Mouse (Mus musculus): Measurements from ENCODE around the gene Hcn4.

Hcn4 gene

GRCm38 (mm10) chr9:58823139-58823917, at the start of gene Hcn4:
Hcn4 (plus strand) TSS chr9:58823412.
- no peak for DNase-seq (ENCODE audit: low read depth, low spot score)

DNA sequence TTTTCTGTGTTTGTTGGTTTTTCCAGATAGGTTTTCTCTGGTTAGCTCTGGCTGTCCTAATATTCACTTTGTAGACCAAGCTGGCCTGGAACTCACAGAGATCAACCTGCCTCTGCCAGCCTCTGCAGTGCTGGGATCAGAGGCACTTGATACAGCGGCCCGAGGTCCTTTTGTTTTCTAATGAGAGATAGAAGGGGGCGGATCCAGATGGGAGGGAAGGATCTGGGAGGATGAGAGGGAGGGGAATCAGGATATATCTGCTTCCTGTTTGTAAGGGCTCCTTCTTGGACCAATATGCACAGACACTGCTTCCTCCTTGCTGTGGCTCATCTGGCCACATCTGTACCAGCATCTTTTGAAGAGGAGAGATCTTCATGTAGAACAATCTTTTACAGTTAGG, 48.5 kb upstream of the Hcn4 start:
- no peak for DNase-seq (ENCODE audit: low read depth, low spot score)

DNA sequence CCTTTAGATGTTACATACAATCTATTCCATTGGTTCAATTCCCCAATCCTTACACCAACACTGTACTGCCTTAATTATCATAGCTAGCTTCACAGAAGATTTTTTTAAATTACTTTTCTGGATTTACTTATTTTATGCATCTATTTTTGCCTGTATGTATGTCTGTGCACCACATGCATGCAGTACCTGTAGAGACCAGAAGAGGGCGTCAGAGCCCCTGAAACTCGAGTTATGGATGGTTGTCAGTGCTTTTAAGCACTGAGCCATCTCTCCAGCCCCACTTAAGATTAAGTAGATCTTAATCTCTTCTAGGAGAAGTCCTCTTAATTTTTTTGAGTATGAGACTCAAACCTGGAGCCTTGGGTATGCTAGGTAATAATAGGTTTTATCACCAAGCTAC, 47.8 kb upstream of the Hcn4 start:
- no peak for DNase-seq (ENCODE audit: low read depth, low spot score)

GRCm38 (mm10) chr9:58789476-58789875, 33.7 kb upstream of the Hcn4 start:
- DNase-seq (ENCODE audit: low read depth, low spot score), result no peak

DNA sequence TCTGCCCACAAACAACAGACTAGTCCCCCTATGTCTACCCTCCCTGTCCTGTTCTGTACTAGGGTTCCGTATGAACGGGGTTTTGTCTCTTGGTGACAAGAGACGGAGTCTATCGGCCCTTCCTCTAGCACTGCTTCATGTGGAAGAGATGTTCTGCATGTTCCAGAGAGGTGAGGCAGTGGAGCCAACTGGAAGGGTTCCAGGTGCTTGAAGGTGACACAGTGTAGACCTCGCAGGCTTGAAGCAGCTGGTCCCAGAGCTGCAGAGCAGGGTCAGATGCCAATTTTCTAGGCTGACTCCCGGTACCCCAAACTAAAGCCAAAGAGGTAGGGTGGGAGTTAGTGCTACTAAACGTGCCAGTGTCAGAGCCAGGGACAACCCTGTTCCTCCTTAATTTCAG, 25.1 kb upstream of the Hcn4 start:
- no peak for DNase-seq (ENCODE audit: low read depth, low spot score)

DNA sequence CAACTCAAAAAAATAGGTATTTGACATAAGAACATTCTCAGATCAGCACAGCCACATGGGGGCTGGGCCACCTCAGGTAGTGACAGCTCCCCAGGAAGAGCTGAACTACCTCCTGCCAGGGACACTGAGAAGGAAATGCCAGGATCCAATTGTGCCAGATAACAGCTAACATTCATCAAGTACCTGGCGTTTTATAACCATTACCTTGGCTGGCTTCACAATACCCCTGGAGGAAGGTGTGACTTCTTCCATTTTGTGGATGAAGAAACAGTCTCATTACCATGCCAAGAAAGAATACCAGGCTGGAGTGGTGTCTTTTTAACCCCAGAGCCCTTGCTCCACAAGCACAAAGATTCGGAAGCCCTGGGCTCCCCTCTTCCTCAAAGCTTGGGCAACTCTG, 21.8 kb upstream of the Hcn4 start:
- DNase-seq (ENCODE audit: low read depth, low spot score), result no peak

GRCm38 (mm10) chr9:58802294-58802693, 20.9 kb upstream of the Hcn4 start:
- DNase-seq (ENCODE audit: low read depth, low spot score), result no peak

- DNase-seq (ENCODE audit: low read depth, low spot score), result no peak
Observed at GRCm38 (mm10) chr9:58802802-58803201, 20.4 kb upstream of the Hcn4 start.

DNA sequence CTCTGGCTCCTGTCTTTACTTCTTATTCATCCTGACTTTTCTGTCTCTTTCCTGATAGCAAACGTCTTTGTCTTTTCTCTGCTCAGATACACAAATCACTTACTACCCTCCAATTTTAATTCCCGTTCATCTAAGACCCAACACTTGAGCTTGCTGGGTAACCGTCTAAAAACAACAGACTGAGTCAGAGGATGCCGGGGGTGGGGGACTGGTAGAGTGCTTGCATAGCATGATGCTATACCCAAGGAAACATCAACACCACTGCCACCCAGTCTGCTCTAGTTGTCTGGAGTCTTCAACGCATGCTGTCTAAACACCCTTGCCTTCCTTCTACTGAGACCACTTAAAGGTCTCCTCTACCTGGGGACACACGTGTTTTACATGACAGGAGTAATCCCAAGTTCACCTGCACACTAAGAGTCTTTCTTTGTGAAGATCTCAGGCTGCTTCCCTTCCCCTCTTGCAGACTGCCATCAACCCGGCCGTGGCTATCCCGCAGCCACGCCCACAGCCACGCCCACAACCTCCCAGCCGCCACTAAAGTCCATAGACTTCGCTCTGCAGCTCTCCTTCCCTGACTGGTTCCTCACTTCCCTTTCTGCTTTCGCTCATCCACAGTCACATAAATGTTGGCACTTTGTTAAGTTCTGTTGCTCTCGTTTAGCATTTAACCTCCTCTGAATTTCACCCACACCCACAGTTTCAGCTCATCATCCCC, 17.5 kb upstream of the Hcn4 start:
- DNase-seq (ENCODE audit: low read depth, low spot score), result no peak

GRCm38 (mm10) chr9:58811171-58811570, 12.0 kb upstream of the Hcn4 start:
- DNase-seq (ENCODE audit: low read depth, low spot score), result no peak

- no peak for DNase-seq (ENCODE audit: low read depth, low spot score)
Observed at GRCm38 (mm10) chr9:58815552-58816260, 7.5 kb upstream of the Hcn4 start.

GRCm38 (mm10) chr9:58816458-58816857, 6.8 kb upstream of the Hcn4 start:
- no peak for DNase-seq (ENCODE audit: low read depth, low spot score)

- no peak for DNase-seq (ENCODE audit: low read depth, low spot score)
Observed at GRCm38 (mm10) chr9:58817676-58818075, 5.5 kb upstream of the Hcn4 start.

- peak; percentile 77 for DNase-seq (ENCODE audit: low read depth, low spot score)
Observed at GRCm38 (mm10) chr9:58822431-58823091, 651 bp upstream of the Hcn4 start.

GRCm38 (mm10) chr9:58823918-58824215, 655 bp downstream of the Hcn4 start:
- no peak for DNase-seq (ENCODE audit: low read depth, low spot score)

DNA sequence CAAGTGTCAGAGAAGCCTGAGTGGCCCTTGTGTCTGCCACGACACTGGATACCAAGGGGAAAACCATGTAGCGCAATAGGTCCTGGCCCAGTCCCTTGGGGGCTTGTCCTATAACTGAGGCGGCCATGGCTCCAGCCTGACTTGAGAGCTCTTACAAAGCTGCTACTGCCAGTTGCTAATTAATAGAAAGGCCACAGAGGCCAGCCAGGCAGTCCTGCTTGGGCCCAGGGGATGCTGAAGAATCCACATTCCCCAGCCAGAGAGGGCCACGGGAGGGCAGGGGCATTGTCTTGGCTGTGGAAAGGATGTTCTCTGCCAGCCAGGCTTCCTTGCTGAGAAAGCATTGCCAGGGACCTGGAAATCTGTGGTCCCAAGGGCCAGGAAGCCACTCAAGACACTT, 6.4 kb downstream of the Hcn4 start:
- no peak for DNase-seq (ENCODE audit: low read depth, low spot score)

GRCm38 (mm10) chr9:58832939-58833338, 9.7 kb downstream of the Hcn4 start:
- no peak for DNase-seq (ENCODE audit: low read depth, low spot score)

GRCm38 (mm10) chr9:58837174-58837573, 14.0 kb downstream of the Hcn4 start:
- no peak for DNase-seq (ENCODE audit: low read depth, low spot score)

DNA sequence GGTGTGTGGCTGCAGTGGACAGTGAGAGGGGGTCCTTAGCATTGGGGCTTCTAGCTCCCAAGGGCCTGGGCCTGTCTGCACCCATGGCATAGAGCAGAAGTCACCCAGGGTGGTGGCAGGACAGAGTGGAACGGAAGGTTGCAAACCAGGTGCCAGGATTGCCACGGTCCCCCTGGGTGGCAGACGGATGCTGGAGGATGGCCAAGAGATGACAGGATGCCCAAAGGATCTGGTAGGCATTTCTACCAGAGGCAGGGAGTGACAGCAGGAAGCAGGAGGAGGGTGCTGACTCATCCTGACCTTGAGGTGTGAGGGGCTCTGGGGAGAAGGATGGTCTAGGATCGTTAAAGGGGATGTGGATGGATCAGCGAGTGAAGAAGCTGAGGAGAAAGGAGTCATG, 15.3 kb downstream of the Hcn4 start:
- no peak for DNase-seq (ENCODE audit: low read depth, low spot score)

- DNase-seq (ENCODE audit: low read depth, low spot score), result no peak
Observed at GRCm38 (mm10) chr9:58841655-58842054, 18.4 kb downstream of the Hcn4 start.

- no peak for DNase-seq (ENCODE audit: low read depth, low spot score)
Observed at GRCm38 (mm10) chr9:58844597-58844996, 21.4 kb downstream of the Hcn4 start.

DNA sequence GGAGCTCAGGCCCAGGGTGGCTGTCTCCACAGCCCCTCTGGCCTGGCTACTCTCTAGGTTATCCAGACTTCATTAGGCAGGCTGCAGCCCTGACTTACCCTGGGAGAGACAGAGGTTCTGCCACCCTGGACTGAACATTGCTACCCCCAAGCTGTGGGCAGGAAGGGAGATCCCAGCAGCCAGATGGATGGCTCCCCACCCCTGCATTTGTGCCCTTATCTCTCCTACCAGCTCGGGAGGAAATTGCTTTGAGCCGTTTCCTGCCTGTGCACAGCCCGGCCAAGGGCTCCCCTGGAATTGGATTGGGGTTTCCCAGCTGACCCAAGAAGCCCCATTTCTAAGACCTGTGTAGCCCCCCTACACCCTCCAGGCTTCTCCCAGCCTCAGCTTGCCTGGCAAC, 23.8 kb downstream of the Hcn4 start:
- DNase-seq (ENCODE audit: low read depth, low spot score), result no peak

All from brain, embryonic 18.5 days (tissue).